Mouse (Mus musculus): ENCODE results near the gene Maff.
A peak's percentile ranks its signal among the peaks of the same experiment; 100 is the strongest.

Gene Maff

DNA sequence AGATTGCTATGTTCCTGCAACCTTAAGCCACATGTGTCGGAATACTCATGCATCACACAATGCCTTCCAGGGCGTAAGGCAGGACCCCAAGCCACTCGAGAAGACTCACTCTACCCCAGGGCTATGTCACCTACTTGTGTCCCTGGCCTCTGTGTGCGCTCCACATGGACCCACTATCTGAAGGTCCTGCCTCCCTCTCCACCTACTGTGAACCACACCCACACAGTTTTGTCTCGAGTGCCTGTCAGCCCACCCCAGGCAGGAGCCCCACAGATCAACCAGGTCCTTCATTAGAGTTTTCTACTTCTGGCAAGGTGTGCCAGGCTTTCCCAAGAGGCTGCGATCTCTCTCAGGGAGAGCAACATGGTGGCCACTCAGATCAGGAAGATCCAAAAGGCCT is 48.9 kb downstream of the Maff start:
- no peak for DNase-seq (ENCODE audit: low read depth)

DNA sequence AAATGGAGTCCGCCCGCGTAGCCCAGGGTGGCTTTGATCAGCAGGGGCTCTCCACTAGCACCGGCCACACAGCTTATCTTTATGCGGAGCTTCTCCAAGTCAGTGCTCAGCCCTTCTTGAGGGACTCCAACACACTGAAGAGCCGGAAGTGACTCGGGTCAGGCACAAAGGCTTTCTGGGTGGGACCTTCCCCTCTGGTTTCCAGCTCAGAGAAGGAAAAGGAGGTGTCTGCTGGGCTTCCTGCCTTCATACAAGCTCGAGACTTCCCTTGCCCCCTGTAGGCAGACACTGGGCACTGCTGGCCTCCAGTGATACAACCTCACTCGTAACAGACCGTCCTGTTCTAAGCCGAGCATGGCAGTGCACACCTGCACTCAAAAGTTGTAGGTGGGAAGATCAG is 50.3 kb downstream of the Maff start:
- DNase-seq (ENCODE audit: low read depth), result peak; percentile 42

DNA sequence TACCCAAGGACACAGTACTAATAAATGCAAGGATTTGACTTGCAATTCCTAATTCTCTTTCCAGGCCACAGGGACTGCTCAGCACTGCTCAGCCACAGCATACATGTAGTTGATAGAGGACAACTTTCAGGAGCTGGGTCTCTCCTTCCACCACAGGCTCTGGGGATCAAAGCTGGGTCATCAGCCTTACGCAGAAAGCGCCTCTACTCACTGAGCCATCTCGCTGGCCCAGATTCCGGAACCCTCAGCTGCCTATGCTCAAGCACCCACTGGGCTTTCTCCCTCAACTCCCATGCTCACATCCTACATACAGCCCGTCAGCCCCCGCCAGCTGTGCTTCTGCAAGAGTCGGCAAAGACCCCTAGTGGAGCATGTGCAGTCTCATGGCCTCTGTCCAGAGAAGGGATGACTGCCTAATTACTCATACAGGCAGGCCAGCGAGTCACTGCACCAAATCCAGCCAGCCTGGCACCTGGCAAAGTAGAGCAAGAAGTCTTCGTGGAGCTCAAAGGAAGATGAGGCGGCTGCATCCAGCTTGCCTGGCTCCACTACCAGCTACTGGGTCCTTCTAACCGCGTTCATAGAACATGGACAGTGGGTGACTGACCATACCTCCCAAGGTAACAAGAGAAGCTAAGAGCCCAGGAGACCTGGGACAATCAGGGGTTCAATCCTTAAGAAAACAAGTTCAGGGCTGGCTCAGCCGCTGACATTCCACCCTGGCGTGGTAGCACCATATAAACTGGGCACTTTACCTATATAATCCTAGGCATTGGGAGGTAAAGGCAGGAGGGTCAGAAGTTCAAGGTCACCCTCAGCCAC is 53.0 kb downstream of the Maff start:
- DNase-seq (ENCODE audit: low read depth), result no peak

DNA sequence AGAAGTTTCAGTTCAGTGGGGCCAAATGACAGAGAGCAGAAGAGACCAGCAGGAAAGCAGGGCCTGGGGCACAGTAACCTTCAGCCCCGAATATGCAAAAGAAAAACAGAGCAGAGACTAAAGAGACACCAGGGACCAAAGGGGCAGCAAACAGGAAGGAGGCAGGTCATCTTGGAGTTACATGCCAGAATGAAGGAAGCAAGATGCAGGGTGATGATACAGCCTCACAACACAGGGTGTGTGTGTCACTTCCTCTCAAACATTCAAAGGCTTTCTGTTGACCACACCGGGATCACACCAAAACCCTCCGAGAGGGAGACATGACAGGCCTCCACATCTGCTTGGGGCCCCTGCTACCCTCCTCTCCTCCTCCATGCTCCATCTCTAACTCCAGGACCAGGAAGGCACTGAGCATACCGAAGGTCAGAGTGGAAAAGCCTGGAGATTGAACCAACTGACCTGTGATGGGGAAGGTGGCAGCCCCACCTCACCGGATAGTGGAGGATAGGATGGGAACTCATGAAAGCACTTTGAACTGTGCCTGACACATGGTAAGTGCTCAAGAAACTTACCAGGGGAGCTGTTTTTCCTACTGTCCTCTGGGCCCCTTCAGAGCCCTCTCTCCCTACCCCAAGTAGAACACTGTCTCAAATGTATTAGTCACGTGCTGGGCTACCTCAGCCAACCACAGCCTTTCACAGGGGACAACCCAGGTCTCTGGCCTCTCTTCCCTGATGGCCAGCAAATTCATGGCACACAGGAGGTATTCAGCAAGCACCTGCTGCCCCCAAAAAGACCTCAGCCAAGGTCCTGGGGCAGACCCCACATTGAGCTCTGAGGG is 53.9 kb downstream of the Maff start:
- DNase-seq (ENCODE audit: low read depth), result no peak

DNA sequence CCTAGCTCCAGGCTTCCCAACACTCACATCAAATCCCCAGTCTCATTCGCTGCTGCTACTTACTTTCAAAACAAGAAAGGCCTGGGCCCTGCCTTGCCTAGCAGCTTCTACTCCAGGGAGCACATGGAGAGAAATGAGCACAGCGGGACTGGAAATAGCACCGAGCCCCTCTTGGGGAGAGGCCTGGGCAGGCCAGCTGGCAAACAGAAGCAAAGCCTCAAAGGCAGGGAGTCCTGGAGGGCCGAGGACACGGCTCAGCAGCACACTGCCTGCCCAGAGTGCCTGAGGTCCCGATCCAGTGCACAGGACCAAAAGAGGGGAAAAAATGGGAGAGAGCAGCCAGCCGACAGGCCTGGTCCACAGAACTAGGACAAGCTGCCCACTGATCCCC is 54.5 kb downstream of the Maff start:
- no peak for DNase-seq (ENCODE audit: low read depth)

DNA sequence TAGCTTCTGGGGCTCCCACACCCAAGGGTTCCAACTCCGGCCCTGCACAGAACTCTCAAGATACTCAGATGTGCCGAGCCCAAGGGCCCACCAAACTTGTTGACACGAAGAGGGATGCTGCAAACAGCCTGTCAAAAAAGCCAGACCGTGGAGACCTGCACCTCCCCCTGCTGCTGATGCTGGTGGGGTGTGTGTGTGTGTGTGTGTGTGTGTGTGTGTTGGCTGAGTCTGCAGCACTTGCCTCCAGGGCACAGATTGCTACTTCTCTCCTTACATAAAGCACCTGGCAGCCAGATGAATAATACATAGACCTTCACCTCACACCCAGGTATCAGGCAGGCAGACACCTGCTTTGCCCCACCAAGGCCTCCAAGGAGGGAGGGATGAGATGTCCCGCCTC is 55.8 kb downstream of the Maff start:
- DNase-seq (ENCODE audit: low read depth), result no peak

DNA sequence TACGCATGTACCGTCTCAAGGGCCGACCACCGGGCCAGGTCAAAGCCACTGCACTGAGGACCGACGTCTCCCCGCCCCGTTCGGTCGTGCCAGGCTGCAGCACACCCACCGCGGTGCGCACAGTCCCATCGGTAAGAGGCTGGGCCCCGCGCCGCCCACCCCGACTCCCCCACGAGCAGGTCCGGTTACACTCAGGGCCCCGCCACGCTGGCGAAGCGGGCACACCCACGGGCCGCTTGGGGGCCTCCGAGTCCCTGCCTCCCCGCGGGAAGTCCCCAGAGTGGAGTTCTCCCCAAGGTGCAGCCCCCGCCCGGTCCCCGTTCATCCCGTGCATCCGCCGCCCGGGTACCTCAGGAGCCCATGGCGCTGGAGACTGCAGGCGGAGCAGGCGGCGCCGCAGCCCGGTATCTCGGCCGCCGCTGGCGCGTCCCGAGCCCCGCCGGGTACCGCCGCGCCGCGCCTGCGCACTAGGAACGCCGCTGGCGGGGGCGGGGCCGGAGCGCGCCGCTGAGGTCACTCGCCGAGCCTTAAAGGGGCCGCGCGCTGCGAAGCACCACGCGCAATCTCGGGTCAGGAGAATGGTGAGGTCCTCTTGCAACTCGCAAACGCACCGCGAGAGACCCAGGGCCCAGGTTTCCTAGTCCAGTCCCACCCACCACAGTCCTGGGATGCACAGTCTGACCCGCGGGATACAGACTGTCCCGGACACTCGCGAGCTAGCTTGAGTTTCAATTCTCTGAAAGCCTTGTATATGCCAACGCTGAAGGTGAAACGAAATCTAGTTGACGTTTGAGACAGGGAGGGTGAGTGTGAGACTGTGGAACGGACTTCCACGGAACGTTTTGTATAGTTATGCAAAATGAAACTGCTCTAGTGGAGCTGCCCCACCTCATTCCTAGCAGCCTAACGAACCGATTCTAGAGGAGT is 56.7 kb downstream of the Maff start, which contains the start of gene Tmem184b:
Gene Tmem184b (minus strand): TSS at position 734 of the 927 bp plus-strand sequence.
- peak; percentile 63 for DNase-seq (ENCODE audit: low read depth)

DNA sequence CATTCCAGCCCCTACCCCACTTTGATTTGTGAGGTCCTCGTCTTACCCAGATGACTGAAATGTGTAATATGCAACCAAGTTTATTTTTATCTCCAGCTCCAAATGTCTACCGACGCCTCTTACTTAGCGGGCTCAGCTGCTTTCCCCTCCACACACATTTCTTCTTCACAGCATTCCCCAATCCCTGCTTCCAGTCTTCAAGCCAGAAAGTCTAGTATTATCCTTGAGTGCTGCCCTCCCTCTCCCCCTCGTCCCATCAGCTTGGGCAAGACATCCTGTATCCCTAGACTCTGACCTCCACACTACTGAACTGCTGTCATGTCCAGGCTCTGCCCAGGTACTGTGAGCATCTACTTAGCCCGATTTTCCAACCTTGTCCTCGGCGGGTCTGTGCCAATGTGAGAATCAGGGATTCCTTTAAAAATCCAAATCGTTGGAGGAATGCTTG is 57.4 kb downstream of the Maff start:
- no peak for DNase-seq (ENCODE audit: low read depth)

DNA sequence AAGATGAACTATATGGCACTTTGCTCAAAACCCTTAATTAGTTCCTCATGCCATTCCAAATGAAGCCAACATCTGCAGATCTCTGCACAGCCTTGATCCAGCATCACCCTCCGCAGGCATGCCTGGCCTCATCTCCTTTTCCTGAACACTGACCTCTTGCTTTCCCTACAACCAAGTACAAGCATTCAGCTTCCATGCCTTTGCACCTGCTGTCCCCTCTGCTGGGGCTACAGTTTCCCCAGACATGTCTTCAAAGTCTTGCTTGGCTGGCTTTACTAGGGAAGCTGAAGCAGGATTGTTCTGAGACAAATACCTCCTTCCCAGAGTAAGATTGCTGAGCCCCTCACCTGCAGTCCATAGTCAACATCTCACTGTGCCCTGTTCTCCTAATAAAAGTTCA is 57.9 kb downstream of the Maff start:
- DNase-seq (ENCODE audit: low read depth), result no peak

DNA sequence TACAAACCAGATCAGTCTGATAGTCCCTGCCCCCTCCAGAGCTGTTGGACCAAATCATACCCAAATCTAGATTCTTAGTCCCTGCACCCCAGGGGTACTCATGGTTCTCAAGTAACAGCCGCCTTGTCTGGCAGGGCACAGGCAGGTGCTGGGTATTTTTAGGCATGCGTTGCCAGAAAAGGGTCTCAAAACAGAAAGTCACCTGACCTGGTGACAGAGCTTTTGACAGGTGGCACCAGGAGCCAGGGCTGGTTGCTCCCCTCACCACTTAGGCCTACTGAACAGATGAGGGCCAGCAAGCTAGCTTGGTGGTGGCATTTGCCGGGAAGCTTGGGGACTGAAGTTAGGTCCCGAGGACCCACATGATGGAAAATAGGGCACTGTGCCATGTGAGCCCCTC is 60.1 kb downstream of the Maff start:
- no peak for DNase-seq (ENCODE audit: low read depth)
